Mouse (Mus musculus) cerebellum, adult 18-20 months (tissue): ENCODE data around the gene Whrn.

Experiments used
- DNase-seq, 2 experiments: peaks; one replicate each; pipeline ENCODE4 v3.0.0; 2021

The Whrn gene

GRCm38 (mm10) chr4:63404205-63404604, 91.6 kb downstream of the Whrn start:
- no peak for DNase-seq

GRCm38 (mm10) chr4:63403040-63403959, 92.5 kb downstream of the Whrn start, which contains the start of gene Akna:
Gene Akna, minus strand, starts transcription at chr4:63403354.
- DNase-seq = peak; percentile 12 to 31

GRCm38 (mm10) chr4:63402558-63402957, 93.2 kb downstream of the Whrn start:
- DNase-seq = no peak

- no peak for DNase-seq
These were observed 93.7 kb downstream of the Whrn start for GRCm38 (mm10) chr4:63402056-63402455.

- no peak for DNase-seq
These were observed 94.2 kb downstream of the Whrn start for GRCm38 (mm10) chr4:63401620-63402019.

GRCm38 (mm10) chr4:63400541-63401306, 95.1 kb downstream of the Whrn start:
- no peak for DNase-seq

- no peak for DNase-seq
These were observed 96.0 kb downstream of the Whrn start for GRCm38 (mm10) chr4:63399691-63400270.

GRCm38 (mm10) chr4:63398854-63399609, 96.8 kb downstream of the Whrn start:
- no peak for DNase-seq

GRCm38 (mm10) chr4:63397981-63398537, 97.7 kb downstream of the Whrn start:
- no peak for DNase-seq

GRCm38 (mm10) chr4:63391322-63391721, 104.5 kb downstream of the Whrn start:
- no peak for DNase-seq

- no peak for DNase-seq
These were observed 105.8 kb downstream of the Whrn start for GRCm38 (mm10) chr4:63389887-63390528.

GRCm38 (mm10) chr4:63389121-63389886, 106.5 kb downstream of the Whrn start:
- DNase-seq = no peak

GRCm38 (mm10) chr4:63388029-63388428, 107.8 kb downstream of the Whrn start:
- no peak for DNase-seq

- DNase-seq = no peak
These were observed 110.0 kb downstream of the Whrn start for GRCm38 (mm10) chr4:63385784-63386183.

GRCm38 (mm10) chr4:63385253-63385652, 110.5 kb downstream of the Whrn start:
- DNase-seq = no peak

- DNase-seq = no peak
These were observed 111.5 kb downstream of the Whrn start for GRCm38 (mm10) chr4:63384262-63384661.

- no peak for DNase-seq
These were observed 112.3 kb downstream of the Whrn start for GRCm38 (mm10) chr4:63383474-63383873.

- no peak for DNase-seq
These were observed 113.0 kb downstream of the Whrn start for GRCm38 (mm10) chr4:63382676-63383369.

- DNase-seq = no peak
These were observed 118.3 kb downstream of the Whrn start for GRCm38 (mm10) chr4:63377483-63377882.

- DNase-seq = no peak
These were observed 120.4 kb downstream of the Whrn start for GRCm38 (mm10) chr4:63375367-63375766.
